Mouse (Mus musculus): ENCODE data around the gene Krt33a.

GRCm38 (mm10) chr11:99986180-99986647, 29.8 kb downstream of the Krt33a start, which contains the start of gene Krtap16-1:
- no peak for TF ChIP-seq CTCF (IDR thresholded peaks at IDR 0.05 in 2 of 3, conservative IDR thresholded peaks at IDR 0.05 in 1 of 3; ENCODE audit: control insufficient read depth in 1 of 3, insufficient read depth in 1 of 3, low read depth in 2 of 3, low read length in 3 of 3, poor library complexity in 1 of 3, severe bottlenecking in 1 of 3)
- no peak for TF ChIP-seq CHD2 (IDR thresholded peaks at IDR 0.05; ENCODE audit: low read length)
- TF ChIP-seq EP300 (IDR thresholded peaks at IDR 0.05; ENCODE audit: low read depth in 1 of 2, low read length in 2 of 2) = no peak
- no peak for TF ChIP-seq POLR2A (IDR thresholded peaks at IDR 0.05; ENCODE audit: control insufficient read depth in 1 of 2, insufficient read depth in 1 of 2, low read depth in 1 of 2, low read length in 2 of 2, poor library complexity in 1 of 2)
